Mouse (Mus musculus): ENCODE results near the gene Mcts1. TPM values are rescaled to one million over a fixed set of nuclear protein-coding genes. Genes with fewer than 3 reads are reported as not detected.

Gene Mcts1
- polyA plus RNA-seq, 1 experiment = 12.4 TPM

- Histone ChIP-seq H3K36me3 (ENCODE audit: control insufficient read depth, insufficient read depth, low read length) (no peaks in the 10 kb centered on the region), H3K4me1 (replicated peaks; ENCODE audit: control insufficient read depth, insufficient read depth, low read length) (no peaks in the 10 kb centered on the region; the same call in 1 of the 2 replicates), H3K27ac (ENCODE audit: control insufficient read depth, insufficient read depth, low read length) (peak within 1 kb of the TSS; percentile 59), H3K27me3 (ENCODE audit: control insufficient read depth, insufficient read depth, low read length) (no peaks in the 10 kb centered on the region), H3K4me3 (ENCODE audit: control insufficient read depth, insufficient read depth, low read length) (peak within 1 kb of the TSS; percentile 95)
- WGBS = under 1% methylated on average over 29 of the region's 43 CpGs
- DNase-seq = peak; percentile 88
- TF ChIP-seq CTCF (IDR thresholded peaks at IDR 0.05; ENCODE audit: borderline replicate concordance, control insufficient read depth, extremely low read depth, insufficient read depth, low read length, poor library complexity) (no peak), POLR2A (IDR thresholded peaks at IDR 0.05; ENCODE audit: control insufficient read depth, extremely low read depth, insufficient read depth, low read length, poor library complexity) (0 out of 2 replicates have a peak, but pooled peaks have one; percentile 34)
Observed at GRCm38 (mm10) chrX:38634801-38635637, 34.6 kb downstream of the Mcts1 start, which contains the start of gene C1galt1c1. TSS of gene C1galt1c1 (minus strand) at chrX:38635087.

- Histone ChIP-seq H3K4me1 (replicated peaks; ENCODE audit: control insufficient read depth, insufficient read depth, low read length) (no peaks in the 10 kb centered on the region; the same call in 1 of the 2 replicates), H3K4me3 (ENCODE audit: control insufficient read depth, insufficient read depth, low read length) (no peak overlapping the region), H3K27ac (ENCODE audit: control insufficient read depth, insufficient read depth, low read length) (no peak overlapping the region), H3K27me3 (ENCODE audit: control insufficient read depth, insufficient read depth, low read length) (no peaks in the 10 kb centered on the region), H3K36me3 (ENCODE audit: control insufficient read depth, insufficient read depth, low read length) (no peaks in the 10 kb centered on the region)
- no peak for TF ChIP-seq CTCF (IDR thresholded peaks at IDR 0.05; ENCODE audit: borderline replicate concordance, control insufficient read depth, extremely low read depth, insufficient read depth, low read length, poor library complexity)
- TF ChIP-seq POLR2A (IDR thresholded peaks at IDR 0.05; ENCODE audit: control insufficient read depth, extremely low read depth, insufficient read depth, low read length, poor library complexity) = no peak
- no peak for DNase-seq
Observed at GRCm38 (mm10) chrX:38635638-38635931, 35.2 kb downstream of the Mcts1 start.

GRCm38 (mm10) chrX:38641435-38641834 is 41.1 kb downstream of the Mcts1 start:
- DNase-seq = no peak
- no peak overlapping the region for H3K27ac ChIP-seq (ENCODE audit: control insufficient read depth, insufficient read depth, low read length)
- no peaks in the 10 kb centered on the region for H3K36me3 ChIP-seq (ENCODE audit: control insufficient read depth, insufficient read depth, low read length)
- no peak for TF ChIP-seq CTCF (IDR thresholded peaks at IDR 0.05; ENCODE audit: borderline replicate concordance, control insufficient read depth, extremely low read depth, insufficient read depth, low read length, poor library complexity)
- TF ChIP-seq POLR2A (IDR thresholded peaks at IDR 0.05; ENCODE audit: control insufficient read depth, extremely low read depth, insufficient read depth, low read length, poor library complexity) = no peak
- H3K27me3 ChIP-seq (ENCODE audit: control insufficient read depth, insufficient read depth, low read length) = no peaks in the 10 kb centered on the region
- WGBS = 64% methylated on average over 4 of the region's 4 CpGs
- H3K4me3 ChIP-seq (ENCODE audit: control insufficient read depth, insufficient read depth, low read length) = no peak overlapping the region
- H3K4me1 ChIP-seq (replicated peaks; ENCODE audit: control insufficient read depth, insufficient read depth, low read length) = no peaks in the 10 kb centered on the region

GRCm38 (mm10) chrX:38642183-38642582 is 41.8 kb downstream of the Mcts1 start:
- WGBS = 67% methylated on average over 4 of the region's 4 CpGs
- no peak overlapping the region for H3K27ac ChIP-seq (ENCODE audit: control insufficient read depth, insufficient read depth, low read length)
- DNase-seq = no peak

GRCm38 (mm10) chrX:38650404-38651039 is 50.1 kb downstream of the Mcts1 start:
- Histone ChIP-seq H3K4me1 (replicated peaks; ENCODE audit: control insufficient read depth, insufficient read depth, low read length) (no peaks in the 10 kb centered on the region), H3K27me3 (ENCODE audit: control insufficient read depth, insufficient read depth, low read length) (no peaks in the 10 kb centered on the region), H3K27ac (ENCODE audit: control insufficient read depth, insufficient read depth, low read length) (no peak overlapping the region), H3K4me3 (ENCODE audit: control insufficient read depth, insufficient read depth, low read length) (no peak overlapping the region), H3K36me3 (ENCODE audit: control insufficient read depth, insufficient read depth, low read length) (no peaks in the 10 kb centered on the region)
- no peak for DNase-seq
- WGBS = 55% methylated on average over 9 of the region's 9 CpGs
- TF ChIP-seq POLR2A (IDR thresholded peaks at IDR 0.05; ENCODE audit: control insufficient read depth, extremely low read depth, insufficient read depth, low read length, poor library complexity) (no peak), CTCF (IDR thresholded peaks at IDR 0.05; ENCODE audit: borderline replicate concordance, control insufficient read depth, extremely low read depth, insufficient read depth, low read length, poor library complexity) (no peak)

More at GRCm38 (mm10) chrX:38642183-38642582, 41.8 kb downstream of the Mcts1 start:
- Histone ChIP-seq H3K4me3 (ENCODE audit: control insufficient read depth, insufficient read depth, low read length) (no peak overlapping the region), H3K36me3 (ENCODE audit: control insufficient read depth, insufficient read depth, low read length) (no peaks in the 10 kb centered on the region), H3K27me3 (ENCODE audit: control insufficient read depth, insufficient read depth, low read length) (no peaks in the 10 kb centered on the region), H3K4me1 (replicated peaks; ENCODE audit: control insufficient read depth, insufficient read depth, low read length) (no peaks in the 10 kb centered on the region)
- TF ChIP-seq CTCF (IDR thresholded peaks at IDR 0.05; ENCODE audit: borderline replicate concordance, control insufficient read depth, extremely low read depth, insufficient read depth, low read length, poor library complexity) (no peak), POLR2A (IDR thresholded peaks at IDR 0.05; ENCODE audit: control insufficient read depth, extremely low read depth, insufficient read depth, low read length, poor library complexity) (no peak)

GRCm38 (mm10) chrX:38651167-38651566 is 50.8 kb downstream of the Mcts1 start:
- Histone ChIP-seq H3K27ac (ENCODE audit: control insufficient read depth, insufficient read depth, low read length) (no peak overlapping the region), H3K36me3 (ENCODE audit: control insufficient read depth, insufficient read depth, low read length) (no peaks in the 10 kb centered on the region), H3K4me3 (ENCODE audit: control insufficient read depth, insufficient read depth, low read length) (no peak overlapping the region), H3K27me3 (ENCODE audit: control insufficient read depth, insufficient read depth, low read length) (no peaks in the 10 kb centered on the region), H3K4me1 (replicated peaks; ENCODE audit: control insufficient read depth, insufficient read depth, low read length) (no peaks in the 10 kb centered on the region)
- TF ChIP-seq CTCF (IDR thresholded peaks at IDR 0.05; ENCODE audit: borderline replicate concordance, control insufficient read depth, extremely low read depth, insufficient read depth, low read length, poor library complexity) = no peak
- TF ChIP-seq POLR2A (IDR thresholded peaks at IDR 0.05; ENCODE audit: control insufficient read depth, extremely low read depth, insufficient read depth, low read length, poor library complexity) = no peak
- DNase-seq = no peak
- 71% methylated on average over 6 of the region's 7 CpGs for WGBS

All from thymus, adult 2 months (tissue).